Mouse (Mus musculus): ENCODE data around the gene Ccdc187. TPM values are rescaled to one million over a fixed set of nuclear protein-coding genes. Genes with fewer than 3 reads are reported as not detected.

Ccdc187 gene
- 6.9 and 7.1 TPM in 2 replicates for polyA plus RNA-seq (2012; rRNA removed)

DNA sequence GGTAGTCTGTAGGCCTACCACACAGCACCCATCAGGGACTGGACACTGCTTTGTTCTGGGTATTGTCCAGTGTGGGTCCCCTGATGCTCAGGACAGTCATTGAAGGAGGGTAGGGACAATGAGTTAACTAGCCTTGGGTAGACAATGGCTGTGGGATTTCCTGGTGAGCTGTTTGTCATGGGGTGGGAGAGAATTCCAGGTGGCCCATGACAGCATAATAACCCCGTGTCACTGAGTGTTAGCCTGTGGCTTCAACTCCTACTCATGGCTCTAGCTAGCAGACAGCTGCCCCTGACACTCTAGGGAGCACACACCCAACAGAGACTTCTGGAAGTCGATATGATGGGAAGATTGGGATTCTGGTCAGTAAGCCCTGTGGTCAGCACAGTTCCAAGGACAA, at the start of gene Ccdc187:
Gene Ccdc187 (minus strand): TSS at position 101 of the 400 bp plus-strand sequence.

DNA sequence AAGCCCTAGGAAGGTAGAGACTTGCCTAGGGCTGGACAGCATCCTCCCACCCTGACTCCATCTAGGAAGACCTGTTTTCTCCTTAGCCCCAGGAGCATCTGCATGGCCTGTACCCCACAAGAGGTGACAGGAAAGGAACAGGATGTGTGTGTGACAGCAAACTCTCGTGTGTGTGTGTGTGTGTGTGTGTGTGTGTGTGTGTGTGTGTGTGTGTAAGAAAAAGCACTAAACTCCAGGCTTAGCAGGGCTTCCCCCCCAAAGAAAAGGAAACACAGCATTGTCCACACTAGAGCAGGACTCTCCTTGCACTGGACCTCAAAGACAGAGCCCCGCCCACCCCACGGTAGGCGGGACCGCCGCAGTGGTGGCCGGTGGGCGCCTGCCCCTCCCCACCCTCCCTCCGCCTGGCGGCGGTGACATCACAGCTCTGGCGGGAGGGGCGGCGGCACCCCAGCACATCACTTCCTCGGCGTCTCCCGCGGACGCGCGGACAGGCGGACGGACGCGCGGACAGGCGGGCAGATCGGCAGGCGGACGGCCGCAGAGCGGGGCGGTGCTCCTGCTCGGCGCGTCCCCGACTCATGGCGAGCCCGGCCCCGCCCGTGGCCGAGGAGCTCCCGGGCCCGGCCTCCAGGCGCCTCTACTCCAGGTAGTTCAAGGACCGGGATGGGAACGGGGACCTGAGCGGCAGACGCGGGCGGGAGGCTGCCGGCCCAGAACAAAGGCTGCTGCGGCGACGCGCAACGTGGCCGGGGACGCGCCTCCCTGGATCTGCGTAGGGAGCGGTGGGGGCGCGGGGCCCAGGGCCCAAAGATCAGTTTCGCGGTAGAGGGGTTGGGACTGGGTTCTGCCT, 20.9 kb upstream of the Ccdc187 start, which contains the start of gene Gpsm1:
Gene Gpsm1 (plus strand): TSS at position 444 of the 853 bp plus-strand sequence.

DNA sequence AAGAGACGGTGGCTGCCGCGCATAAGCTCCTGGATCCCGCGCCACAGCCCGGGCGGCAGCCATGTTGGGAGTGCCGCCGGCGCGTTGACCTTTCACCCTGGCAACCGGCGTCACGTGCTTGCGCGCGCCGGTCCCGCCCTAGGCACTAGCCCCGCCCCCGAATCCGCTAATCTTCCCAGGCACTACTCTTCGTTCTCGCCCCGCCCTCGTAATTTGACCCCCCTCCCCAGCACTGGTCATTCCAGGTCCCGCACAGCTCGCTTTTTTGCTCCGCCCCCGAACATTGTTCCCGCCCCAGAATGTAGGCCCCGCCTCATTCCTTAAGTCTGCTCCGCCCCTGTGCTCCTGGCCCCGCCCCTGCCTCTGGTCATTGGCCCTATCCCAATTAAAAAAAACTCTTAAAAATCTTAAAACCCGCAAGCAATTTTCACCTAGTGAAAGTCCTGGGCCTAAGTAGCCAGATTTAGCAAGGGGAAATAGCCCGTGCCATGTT, 57.0 kb downstream of the Ccdc187 start, which contains the start of gene Qsox2:
Gene Qsox2 (minus strand): TSS at position 236 of the 493 bp plus-strand sequence.

DNA sequence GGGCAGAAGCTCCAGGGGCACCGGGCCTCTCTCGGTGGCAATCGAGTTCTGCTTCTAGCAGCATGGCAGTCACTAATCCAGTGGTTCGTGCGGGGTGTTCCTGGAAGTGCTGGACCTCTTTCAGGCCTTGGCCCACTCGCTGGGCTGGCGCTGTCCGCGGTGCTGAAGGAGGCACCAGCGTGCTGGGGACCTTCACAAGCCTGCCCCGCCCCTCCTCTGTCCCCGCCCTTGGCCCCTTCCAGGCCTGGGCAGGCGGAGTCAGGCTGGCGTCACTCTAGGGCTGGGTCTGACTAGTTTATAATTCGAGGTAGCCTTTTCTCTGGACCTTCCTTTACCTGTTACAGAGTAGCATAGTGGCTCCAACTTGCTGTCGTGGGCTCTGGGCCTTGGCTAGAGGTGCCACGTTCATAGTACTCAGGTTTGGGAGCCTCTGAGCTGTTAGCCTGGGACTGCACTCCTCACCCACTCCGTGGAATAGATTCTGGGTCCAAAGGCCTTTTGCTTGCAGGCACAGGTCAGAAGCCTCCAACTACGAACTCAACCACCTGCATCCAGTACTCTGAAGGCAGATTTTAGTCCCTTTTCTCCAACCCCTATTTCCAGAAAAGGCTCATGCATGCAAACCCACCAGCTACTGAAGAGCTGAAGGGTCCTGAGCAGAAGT, 86.1 kb downstream of the Ccdc187 start, which contains the start of gene Lhx3:
Gene Lhx3 (minus strand): TSS at position 164 of the 664 bp plus-strand sequence.

Other genes with a start within 250 kb of the Ccdc187 start
- gene Nacc2, start 171.3 kb downstream of the Ccdc187 start, polyA plus RNA-seq (2012; rRNA removed): 72.1 and 91.7 TPM in 2 replicates
- 0.07 and 0.10 TPM in 2 replicates for gene Lhx3, start 86.3 kb downstream of the Ccdc187 start, polyA plus RNA-seq (2012; rRNA removed)
- gene Qsox2, start 57.0 kb downstream of the Ccdc187 start, polyA plus RNA-seq (2012; rRNA removed): 37.8 and 41.4 TPM in 2 replicates
- 106 and 123 TPM in 2 replicates for gene Gpsm1, start 21.0 kb upstream of the Ccdc187 start, polyA plus RNA-seq (2012; rRNA removed)
- 26.7 and 27.7 TPM in 2 replicates for gene Dnlz, start 57.6 kb upstream of the Ccdc187 start, polyA plus RNA-seq (2012; rRNA removed)
- 4.7 and 8.1 TPM in 2 replicates for gene Card9, start 66.4 kb upstream of the Ccdc187 start, polyA plus RNA-seq (2012; rRNA removed)
- 57.2 and 62.3 TPM in 2 replicates for gene Snapc4, start 86.1 kb upstream of the Ccdc187 start, polyA plus RNA-seq (2012; rRNA removed)
- 106 and 111 TPM in 2 replicates for gene Entr1, start 94.8 kb upstream of the Ccdc187 start, polyA plus RNA-seq (2012; rRNA removed)
- gene Pmpca, start 94.8 kb upstream of the Ccdc187 start, polyA plus RNA-seq (2012; rRNA removed): 36.9 and 47.6 TPM in 2 replicates
- 38.9 and 47.6 TPM in 2 replicates for gene Inpp5e, start 114.6 kb upstream of the Ccdc187 start, polyA plus RNA-seq (2012; rRNA removed)
- 94.3 and 145 TPM in 2 replicates for gene Sec16a, start 150.7 kb upstream of the Ccdc187 start, polyA plus RNA-seq (2012; rRNA removed)
- 44.5 and 55.4 TPM in 2 replicates for gene Notch1, start 222.1 kb upstream of the Ccdc187 start, polyA plus RNA-seq (2012; rRNA removed)

Data from ovary, adult 2 months (tissue).